Mouse (Mus musculus): ENCODE results near the gene Tor4a.

DNA sequence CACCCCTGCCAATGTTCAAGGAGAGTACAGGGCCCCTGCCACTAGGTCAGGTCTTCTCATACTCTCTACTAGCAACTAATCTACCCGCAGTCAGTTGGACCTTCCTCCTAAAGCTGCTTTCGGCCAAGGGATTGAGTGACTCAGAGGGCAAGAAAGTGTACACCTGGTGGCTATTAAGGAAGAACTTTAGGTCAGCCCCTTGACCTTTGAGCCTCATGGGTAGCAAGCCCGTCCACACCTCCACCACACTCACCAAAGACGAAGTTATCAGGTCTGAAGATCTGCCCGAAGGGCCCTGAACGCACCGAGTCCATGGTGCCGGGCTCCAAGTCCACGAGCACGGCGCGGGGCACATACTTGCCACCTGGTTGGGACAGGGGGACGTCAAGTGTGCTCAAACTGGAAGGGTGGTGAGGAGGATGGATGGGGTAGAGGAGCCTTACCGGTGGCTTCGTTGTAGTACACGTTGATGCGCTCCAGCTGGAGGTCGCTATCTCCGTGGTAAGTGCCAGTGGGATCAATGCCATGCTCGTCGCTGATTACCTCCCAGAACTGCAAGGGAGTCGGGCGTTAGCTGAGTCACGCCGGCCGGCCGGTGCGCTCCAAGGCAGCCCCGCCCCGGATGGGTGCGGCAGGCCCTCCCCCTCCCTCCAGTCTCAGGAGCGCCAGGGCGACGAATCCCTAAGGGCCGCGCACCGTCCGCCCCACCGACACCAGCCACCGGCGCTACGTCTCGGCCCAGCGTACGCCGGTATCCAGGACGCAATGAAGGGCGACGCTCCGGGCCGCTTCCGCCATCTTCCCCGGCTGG lies 27.2 kb upstream of the Tor4a start:
- no peak for TF ChIP-seq CTCF (IDR thresholded peaks at IDR 0.05)
- no peak for TF ChIP-seq EP300 (IDR thresholded peaks at IDR 0.05)
